Mouse (Mus musculus) left cerebral cortex, adult 9 months (tissue): Measurements from ENCODE around the gene Vmn2r68.

Experiments used
- DNase-seq, 2 experiments: peaks; one replicate each; pipeline ENCODE4 v3.0.0; 2022; ENCODE audit warnings: low spot score in 2 of 2

Vmn2r68 gene

GRCm38 (mm10) chr7:85237683-85238082 is at the start of gene Vmn2r68:
Vmn2r68 (minus strand) TSS chr7:85237783.
- DNase-seq = no peak
